Mouse (Mus musculus): ENCODE data around the gene Spata21. TPM values are rescaled to one million over a fixed set of nuclear protein-coding genes. Genes with fewer than 3 reads are reported as not detected.
"Not testable (repeated sequence)": the region's sequence is repeated elsewhere in the genome, so short reads cannot be mapped to it uniquely, and the experiment has no call there.

The Spata21 gene
- polyA plus RNA-seq, 1 experiment from 2014 or later, result 0.20 TPM

- ATAC-seq (ENCODE audit: insufficient read depth) (no peak), DNase-seq (no peak)
- TF ChIP-seq CTCF (IDR thresholded peaks at IDR 0.05; ENCODE audit: low read depth), result no peak
- no peaks in the 10 kb centered on the region for H3K27me3 ChIP-seq (ENCODE audit: insufficient read depth, low read length)
- H3K9me3 ChIP-seq (ENCODE audit: low read depth, low read length), result no peaks in the 10 kb centered on the region
- H3K4me3 ChIP-seq (ENCODE audit: low read depth, low read length), result no peak overlapping the region
- peak overlapping the region; percentile 67; the same call in 1 of the 2 replicates for H3K27ac ChIP-seq (ENCODE audit: low read depth)
- H3K36me3 ChIP-seq (ENCODE audit: insufficient read depth), result peaks cover 24% of the 10 kb centered on the region
- WGBS, result 66% methylated on average over 20 of the region's 20 CpGs
- peak overlapping the region; percentile 8 for H3K4me2 ChIP-seq
- H3K9ac ChIP-seq, result no peak overlapping the region; the same call in 1 of the 2 replicates
- H3K4me1 ChIP-seq (ENCODE audit: insufficient read depth), result peaks cover 49% of the 10 kb centered on the region
Observed at GRCm38 (mm10) chr4:141134751-141135530, 46.8 kb downstream of the Spata21 start.

DNA sequence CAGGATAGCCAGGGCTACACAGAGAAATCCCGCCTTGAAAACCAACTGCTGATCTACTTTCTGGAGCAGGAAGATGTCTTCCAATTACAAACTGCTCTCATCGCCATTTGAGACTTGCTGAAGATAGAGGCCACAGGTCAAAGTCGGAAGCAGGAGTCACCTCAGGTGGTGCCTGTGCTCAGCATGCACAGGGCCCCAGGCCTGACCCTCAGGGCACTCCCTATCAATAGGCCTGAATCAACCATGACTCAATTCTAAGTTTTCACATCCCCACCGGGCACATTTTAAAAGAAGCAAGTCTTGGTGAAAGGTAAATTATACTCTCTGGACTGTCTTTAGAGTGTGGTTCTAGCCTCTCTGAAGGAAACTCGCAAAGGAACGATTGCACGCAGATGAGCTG, 48.0 kb downstream of the Spata21 start:
- Histone ChIP-seq H3K9me3 (ENCODE audit: low read depth, low read length) (no peaks in the 10 kb centered on the region), H3K4me1 (ENCODE audit: insufficient read depth) (peaks cover 45% of the 10 kb centered on the region), H3K4me2 (no peak overlapping the region), H3K36me3 (ENCODE audit: insufficient read depth) (peaks cover 23% of the 10 kb centered on the region), H3K9ac (no peak overlapping the region), H3K4me3 (ENCODE audit: low read depth, low read length) (no peak overlapping the region), H3K27ac (ENCODE audit: low read depth) (peak overlapping the region; percentile 18; the same call in 1 of the 2 replicates), H3K27me3 (ENCODE audit: insufficient read depth, low read length) (no peaks in the 10 kb centered on the region)
- DNase-seq (no peak), ATAC-seq (ENCODE audit: insufficient read depth) (no peak)
- TF ChIP-seq CTCF (IDR thresholded peaks at IDR 0.05; ENCODE audit: low read depth), result no peak
- WGBS, result 80% methylated on average over 7 of the region's 7 CpGs

DNA sequence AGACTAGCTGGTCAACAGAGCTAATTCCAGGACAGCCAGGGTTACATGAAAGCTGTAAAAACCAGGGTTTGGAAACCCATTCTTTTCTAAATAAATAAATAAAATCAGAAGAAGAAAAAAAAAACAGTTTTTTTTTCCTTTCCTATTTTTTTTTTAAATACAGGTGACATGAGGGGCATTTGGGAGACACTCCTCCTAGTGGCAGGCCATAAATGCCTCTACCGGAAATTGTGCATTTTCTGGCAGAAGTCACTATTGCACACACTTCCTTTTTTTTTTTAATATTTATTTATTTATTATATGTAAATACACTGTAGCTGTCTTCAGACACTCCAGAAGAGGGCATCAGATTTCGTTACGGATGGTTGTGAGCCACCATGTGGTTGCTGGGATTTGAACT, 49.6 kb downstream of the Spata21 start:
- not testable (repeated sequence) for H3K27ac ChIP-seq (ENCODE audit: low read depth); H3K9me3 ChIP-seq (ENCODE audit: low read depth, low read length); H3K27me3 ChIP-seq (ENCODE audit: insufficient read depth, low read length); ATAC-seq (ENCODE audit: insufficient read depth); H3K9ac ChIP-seq; DNase-seq
- Histone ChIP-seq H3K4me2 (peak overlapping the region; percentile 82), H3K4me1 (ENCODE audit: insufficient read depth) (peaks cover 42% of the 10 kb centered on the region), H3K4me3 (ENCODE audit: low read depth, low read length) (peak overlapping the region; percentile 91; the same call in 1 of the 2 replicates), H3K36me3 (ENCODE audit: insufficient read depth) (peaks cover 17% of the 10 kb centered on the region; the same call in 1 of the 2 replicates)
- WGBS, result 35% methylated on average over 3 of the region's 3 CpGs

DNA sequence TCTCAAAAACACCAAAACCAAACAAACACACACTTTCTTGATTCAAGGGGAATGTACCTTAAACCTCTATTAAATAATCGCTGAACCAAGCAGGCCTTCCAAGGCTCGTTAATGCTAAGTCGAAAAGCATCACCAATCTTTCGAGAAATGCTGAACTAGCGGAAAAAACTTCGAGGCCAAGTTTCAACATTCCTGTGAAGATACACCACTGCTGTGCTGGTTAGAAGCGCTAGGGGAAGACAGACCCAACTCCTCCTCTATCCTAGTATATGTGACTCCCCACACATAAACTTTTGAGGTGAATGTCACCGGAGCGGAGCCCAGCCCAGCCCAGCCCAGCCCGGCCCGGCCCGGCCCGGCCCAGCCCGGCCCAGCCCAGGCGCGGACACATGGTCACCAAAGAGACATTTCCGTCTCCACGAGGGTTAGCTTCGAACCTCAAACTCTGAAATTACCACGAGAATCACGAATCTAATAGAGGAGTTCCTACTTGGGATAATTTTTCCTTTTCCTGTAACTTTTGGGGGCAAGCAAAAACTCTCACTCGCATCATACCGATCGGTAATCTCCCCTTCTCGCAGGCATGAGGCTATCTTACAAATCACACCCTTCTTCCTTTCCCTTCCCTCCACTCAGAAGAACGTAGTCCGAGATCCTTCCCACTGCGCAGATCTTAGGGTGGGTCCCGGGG, 50.4 kb downstream of the Spata21 start:
- peak overlapping the region; percentile 96 for H3K27ac ChIP-seq (ENCODE audit: low read depth)
- 1% methylated on average over 29 of the region's 29 CpGs for WGBS
- peak; percentile 16 for ATAC-seq (ENCODE audit: insufficient read depth)
- peak overlapping the region; percentile 82 for H3K4me2 ChIP-seq
- H3K9me3 ChIP-seq (ENCODE audit: low read depth, low read length), result no peaks in the 10 kb centered on the region
- H3K36me3 ChIP-seq (ENCODE audit: insufficient read depth), result peaks cover 17% of the 10 kb centered on the region; the same call in 1 of the 2 replicates
- peaks cover 36% of the 10 kb centered on the region for H3K4me1 ChIP-seq (ENCODE audit: insufficient read depth)
- peak; percentile 33; the same call in 1 of the 2 replicates for TF ChIP-seq CTCF (IDR thresholded peaks at IDR 0.05; ENCODE audit: low read depth)
- H3K27me3 ChIP-seq (ENCODE audit: insufficient read depth, low read length), result no peaks in the 10 kb centered on the region
- peak; percentile 81 for DNase-seq
- peak overlapping the region; percentile 71 for H3K9ac ChIP-seq
- peak overlapping the region; percentile 91 for H3K4me3 ChIP-seq (ENCODE audit: low read depth, low read length)

- ATAC-seq (ENCODE audit: insufficient read depth), result peak; percentile 91
- H3K27ac ChIP-seq (ENCODE audit: low read depth), result peak within 1 kb of the TSS; percentile 96
- H3K9ac ChIP-seq, result peak within 1 kb of the TSS; percentile 71
- WGBS, result under 1% methylated on average over 63 of the region's 63 CpGs
- TF ChIP-seq CTCF (IDR thresholded peaks at IDR 0.05; ENCODE audit: low read depth), result no peak
- H3K4me1 ChIP-seq (ENCODE audit: insufficient read depth), result peaks cover 31% of the 10 kb centered on the region
- H3K36me3 ChIP-seq (ENCODE audit: insufficient read depth), result peaks cover 13% of the 10 kb centered on the region; the same call in 1 of the 2 replicates
- H3K4me3 ChIP-seq (ENCODE audit: low read depth, low read length), result peak within 1 kb of the TSS; percentile 91
- no peaks in the 10 kb centered on the region for H3K9me3 ChIP-seq (ENCODE audit: low read depth, low read length)
- peak; percentile 98 for DNase-seq
- peak within 1 kb of the TSS; percentile 82 for H3K4me2 ChIP-seq
- no peaks in the 10 kb centered on the region for H3K27me3 ChIP-seq (ENCODE audit: insufficient read depth, low read length)
Observed at GRCm38 (mm10) chr4:141139116-141139970, 51.2 kb downstream of the Spata21 start, which contains the start of gene Szrd1. Gene Szrd1 (minus strand): TSS chr4:141139775.

- 83% methylated on average over 9 of the region's 9 CpGs for WGBS
- H3K27me3 ChIP-seq (ENCODE audit: insufficient read depth, low read length); H3K9ac ChIP-seq; H3K4me3 ChIP-seq (ENCODE audit: low read depth, low read length); H3K36me3 ChIP-seq (ENCODE audit: insufficient read depth); ATAC-seq (ENCODE audit: insufficient read depth); H3K4me2 ChIP-seq; H3K9me3 ChIP-seq (ENCODE audit: low read depth, low read length); DNase-seq; H3K27ac ChIP-seq (ENCODE audit: low read depth): not testable (repeated sequence)
- peaks cover 23% of the 10 kb centered on the region for H3K4me1 ChIP-seq (ENCODE audit: insufficient read depth)
Observed at GRCm38 (mm10) chr4:141140354-141140753, 52.2 kb downstream of the Spata21 start.
